Mouse (Mus musculus): ENCODE data around the gene Lrrk1.

The Lrrk1 gene

DNA sequence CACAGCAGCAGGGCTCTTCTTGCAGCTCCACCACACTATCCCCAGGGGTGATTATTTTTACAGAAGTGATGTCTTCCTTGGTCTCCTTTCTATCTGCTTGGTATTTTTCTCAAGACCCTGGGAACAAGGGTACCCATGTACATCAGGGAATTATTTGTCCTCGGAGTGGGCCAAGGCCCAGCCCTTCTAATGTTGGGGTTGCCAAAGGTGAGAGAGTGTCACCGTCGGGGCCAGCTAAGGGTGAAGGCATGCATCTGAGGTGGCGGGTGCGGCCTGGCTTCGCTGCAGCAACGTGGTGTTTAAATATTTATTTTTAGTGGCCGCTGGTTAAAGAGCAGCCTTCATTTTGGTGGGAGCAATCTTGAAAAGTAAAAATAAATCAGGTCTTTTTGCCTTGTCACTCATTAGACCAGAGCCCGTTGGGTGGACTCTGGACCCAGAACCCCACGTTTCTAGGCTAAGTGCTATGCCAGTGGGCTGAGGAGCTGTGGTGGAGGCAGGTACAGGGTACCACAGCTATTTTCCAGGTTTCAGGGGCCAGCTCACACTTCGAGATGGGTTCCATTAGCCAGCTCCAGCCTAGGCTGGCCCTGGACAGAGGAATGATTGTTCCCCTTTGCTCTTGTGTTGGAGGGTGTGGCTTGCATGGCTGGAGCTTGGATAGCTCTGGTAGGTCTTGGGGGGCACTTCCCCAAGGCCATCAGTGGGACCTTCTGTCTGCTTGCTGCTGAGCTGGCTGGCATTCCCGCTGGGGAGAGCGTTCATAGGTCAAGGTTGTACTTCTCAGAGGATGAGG lies 160.1 kb downstream of the Lrrk1 start:
- DNase-seq (ENCODE audit: low spot score in 2 of 2): no peak

DNA sequence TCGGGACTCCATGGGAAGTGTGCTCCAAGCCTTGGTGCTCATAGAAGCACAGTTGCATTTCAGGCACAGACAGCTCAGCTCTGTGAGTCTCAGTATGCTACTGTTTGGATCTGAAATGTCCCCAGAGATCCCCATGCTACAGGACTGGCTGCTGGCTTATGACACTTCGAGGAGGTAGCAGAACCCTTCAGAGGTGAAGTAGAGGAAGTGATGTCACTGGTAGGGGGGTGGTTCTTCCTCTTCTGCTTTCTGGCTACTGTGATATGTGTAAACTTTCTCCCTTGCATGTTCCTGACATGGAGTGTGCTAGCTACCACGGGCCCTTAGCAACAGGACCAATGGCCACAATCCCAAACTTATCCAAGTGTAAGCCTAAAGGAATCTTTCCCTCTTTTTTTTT lies 162.3 kb downstream of the Lrrk1 start:
- DNase-seq (ENCODE audit: low spot score in 2 of 2): no peak

DNA sequence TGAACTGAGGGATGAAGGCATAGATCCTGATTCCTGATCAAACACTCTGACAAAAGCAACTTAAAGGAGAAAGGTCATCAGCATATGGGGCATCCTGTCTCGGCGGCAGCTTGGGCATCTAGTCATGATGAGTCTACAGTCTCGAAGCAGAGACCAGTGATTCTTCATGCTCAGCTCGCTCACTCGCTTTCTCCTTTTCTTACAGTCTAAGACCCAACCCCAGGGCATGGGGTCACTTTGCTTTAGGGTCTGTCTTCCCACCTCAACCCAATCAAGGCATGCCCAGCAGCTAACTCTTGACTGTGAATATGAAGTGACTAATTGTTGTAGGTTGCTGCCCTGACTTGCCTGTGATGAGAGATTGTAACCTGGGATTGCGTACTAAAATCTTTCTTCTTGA lies 163.6 kb downstream of the Lrrk1 start:
- DNase-seq (ENCODE audit: low spot score in 2 of 2): no peak

DNA sequence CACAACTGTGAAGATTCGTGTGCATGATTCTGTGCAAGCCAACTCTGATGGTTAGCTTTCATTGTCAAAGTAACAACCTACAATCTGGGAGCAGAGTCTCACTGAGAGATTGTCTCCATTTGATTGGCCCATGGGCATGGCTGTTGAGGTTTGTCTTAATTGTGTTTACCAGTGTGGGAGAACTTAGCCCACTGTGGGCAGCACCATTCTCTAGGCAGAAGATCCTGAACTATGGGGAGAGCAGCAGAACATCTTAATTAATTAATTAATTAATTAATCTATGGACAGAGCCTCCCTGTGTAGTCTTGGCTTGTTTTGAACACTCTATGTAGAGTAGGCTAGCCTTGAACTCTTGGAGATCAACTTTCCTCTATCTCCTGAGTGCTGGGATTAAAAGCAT lies 164.4 kb downstream of the Lrrk1 start:
- no peak for DNase-seq (ENCODE audit: low spot score in 2 of 2)

DNA sequence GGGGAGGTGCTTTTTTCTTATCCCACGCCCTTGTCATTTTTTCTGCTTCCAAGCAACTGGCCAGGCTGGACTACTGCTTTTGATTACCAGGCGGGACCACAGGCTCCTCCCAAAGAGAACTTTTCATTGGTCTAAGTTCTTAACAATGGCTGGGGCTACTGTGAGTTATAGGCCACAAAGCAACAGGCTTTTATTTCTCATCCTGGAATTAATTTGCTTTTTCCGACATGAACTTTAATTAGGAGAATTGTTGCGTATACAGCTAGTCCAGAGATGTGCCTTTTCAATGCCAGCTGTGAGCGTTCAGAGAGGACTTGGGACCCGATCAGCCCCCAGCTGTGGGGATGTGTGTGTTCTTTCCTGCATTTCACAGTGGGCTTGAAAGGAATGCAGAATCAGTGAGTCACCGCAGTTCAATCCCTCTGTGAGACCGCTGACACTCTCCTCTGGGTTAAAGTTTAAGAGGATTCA lies 165.5 kb downstream of the Lrrk1 start:
- no peak for DNase-seq (ENCODE audit: low spot score in 2 of 2)

DNA sequence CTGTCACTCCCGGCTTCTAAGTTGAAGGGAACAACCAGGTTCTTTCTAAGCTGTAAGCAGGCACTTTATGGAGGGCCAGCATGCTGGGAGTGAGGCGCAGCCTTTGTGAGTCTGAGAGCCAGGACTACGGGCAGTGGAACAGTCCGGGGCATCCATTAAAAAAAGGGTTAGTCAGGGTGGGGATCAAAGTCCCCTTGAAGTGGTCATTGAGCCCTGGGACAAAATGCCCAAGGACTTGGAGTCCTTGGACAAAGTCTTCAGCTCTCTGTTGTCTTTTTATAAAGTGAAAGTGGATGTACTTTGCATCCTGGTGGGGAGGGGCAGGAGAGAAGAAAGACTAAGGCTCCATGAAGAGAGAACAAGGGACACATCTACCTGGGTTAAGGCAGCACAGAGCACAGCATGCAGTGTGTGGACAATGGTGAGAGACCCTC lies 168.3 kb downstream of the Lrrk1 start:
- no peak for DNase-seq (ENCODE audit: low spot score in 2 of 2)

DNA sequence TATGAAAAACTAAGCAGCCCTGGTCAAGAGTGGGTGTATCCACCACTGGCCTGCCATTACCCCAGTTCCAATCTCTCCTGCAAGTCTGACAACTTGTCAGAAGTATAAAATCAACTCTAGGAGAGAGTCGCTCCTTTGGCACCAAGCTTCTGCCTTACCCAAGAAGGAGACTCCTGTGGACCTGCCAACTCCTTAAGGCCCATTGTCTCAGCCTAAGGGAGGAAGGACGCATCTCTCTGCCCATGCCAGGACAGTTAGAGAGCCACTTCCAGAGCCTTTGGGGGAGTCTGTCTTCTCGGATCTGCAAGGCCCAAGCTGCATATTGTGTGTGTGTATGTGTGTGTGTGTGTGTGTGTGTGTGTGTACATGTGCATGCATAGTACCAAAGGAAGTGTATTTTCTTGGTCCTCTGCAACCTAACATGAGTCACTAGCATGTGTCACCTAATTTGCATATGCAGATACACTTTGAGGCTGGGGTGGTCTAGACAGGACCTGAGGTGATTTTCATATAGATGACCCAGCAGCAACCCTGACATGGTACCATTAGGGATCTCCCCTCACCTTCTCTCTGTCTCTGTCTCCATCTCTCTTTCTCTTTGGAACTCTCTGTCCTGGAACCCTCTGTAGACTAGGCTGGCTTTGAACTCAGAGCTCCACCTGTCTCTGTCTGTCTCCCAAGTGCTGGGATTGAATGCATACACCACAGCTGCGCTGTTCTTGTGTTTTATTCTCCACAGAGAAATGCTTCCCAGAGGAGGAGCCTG lies 168.9 kb downstream of the Lrrk1 start:
- no peak for DNase-seq (ENCODE audit: low spot score in 2 of 2)

DNA sequence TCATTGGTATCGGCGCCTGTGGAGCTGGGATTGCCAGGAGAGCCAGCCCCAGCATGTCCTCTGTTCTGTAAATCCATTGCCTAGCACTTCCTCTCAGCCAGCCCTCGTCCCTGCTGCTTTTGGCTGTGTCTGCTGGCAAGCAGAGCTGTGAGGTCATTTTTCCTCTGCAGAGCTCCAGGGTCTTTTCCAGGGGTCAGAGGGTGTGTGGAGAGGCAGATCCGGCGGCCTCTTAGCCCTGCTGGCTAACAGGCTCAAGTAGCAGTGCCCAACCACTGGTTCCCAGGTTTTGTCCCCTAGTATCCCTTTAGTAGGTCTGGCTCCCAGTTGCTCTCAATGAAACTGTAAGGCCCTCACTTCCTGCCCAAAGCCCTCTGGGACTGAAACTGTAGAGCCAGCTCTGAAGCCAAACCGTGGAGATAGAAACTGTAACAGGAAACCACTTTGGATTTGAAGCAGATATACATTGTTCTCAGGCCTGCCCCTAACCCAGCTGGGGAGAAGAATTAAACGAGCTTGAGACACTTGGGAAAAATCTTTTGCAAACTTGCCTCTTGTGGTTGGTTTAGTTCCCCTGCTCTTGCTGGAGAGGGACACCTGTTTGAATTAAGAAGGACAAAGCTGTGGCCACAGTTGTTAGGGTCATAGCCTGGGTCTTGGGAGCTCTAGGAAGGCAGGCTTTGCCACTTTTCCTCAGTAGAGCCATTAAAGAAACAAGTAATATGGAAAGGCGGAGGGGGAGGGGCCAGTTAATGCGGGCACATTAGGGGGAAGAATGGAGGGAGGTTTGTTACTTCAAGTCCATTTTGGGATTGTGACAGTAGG lies 169.7 kb downstream of the Lrrk1 start:
- DNase-seq (ENCODE audit: low spot score in 2 of 2): peak; percentile 75 to 79

DNA sequence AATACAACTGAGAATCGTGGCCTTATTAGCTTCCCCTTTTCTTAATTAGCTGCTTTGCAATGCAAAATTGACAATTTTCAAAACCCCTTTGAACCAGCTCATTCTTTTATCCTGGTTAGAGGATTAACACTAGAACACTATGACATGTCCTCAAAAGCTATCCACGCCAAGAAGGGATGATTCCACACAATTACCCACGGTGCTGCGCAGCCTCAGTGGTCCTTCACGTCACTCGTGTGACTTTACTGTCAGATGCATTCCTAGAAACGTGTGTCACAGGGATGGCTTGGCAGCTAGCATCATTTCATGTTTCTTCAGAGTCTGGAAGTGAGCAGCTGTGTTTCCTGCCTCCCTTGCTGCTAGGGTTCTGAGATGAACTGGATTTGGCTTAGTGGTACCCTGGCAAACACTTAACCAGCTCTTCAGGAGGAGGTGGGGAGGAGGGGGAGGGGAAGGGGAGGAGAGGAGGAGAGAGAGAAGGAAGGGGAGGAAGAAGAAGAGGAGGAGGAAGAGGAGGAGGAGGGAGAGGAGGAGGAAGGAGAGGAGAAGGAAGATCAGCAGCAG lies 170.5 kb downstream of the Lrrk1 start:
- DNase-seq (ENCODE audit: low spot score in 2 of 2): peak in 1 of 2 experiments; percentile 41

DNA sequence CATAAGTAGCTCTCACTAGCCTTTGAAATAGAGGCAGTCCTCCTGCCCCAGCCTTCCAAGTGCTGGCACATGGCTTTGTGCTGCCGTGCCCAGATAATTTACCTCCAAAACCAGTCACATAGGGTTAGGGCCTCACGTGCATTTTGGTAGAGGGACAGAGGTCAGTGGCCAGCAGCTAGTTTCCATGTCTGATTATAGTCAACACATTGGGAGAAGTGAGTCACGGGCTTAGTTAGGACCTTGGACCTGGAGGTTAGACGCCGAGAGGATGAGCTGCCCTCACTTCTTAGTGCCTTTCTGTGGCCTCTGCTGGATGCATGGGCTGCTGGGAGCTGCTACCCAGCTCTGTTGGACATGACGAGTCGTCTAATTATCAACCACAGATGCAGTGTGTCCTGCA lies 171.1 kb downstream of the Lrrk1 start:
- DNase-seq (ENCODE audit: low spot score in 2 of 2): no peak

DNA sequence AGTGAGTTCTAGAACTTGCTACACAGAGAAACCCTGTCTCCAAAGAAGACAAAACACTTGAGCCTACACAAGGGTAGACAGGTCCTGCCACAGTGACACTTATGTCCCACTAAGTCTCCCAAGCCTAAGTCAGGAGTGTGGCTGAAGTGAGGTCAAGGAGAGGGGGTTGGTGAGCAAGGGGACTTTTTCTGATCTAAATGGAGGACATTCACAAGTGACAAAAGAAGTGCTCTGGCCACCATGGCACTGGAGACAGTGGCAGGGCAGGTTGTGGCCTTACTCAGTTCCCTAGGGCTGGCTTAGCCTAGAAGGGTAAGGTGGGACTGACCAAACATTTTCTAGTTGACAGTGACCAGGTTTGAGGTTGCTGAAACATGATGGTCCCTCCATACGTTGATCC lies 172.2 kb downstream of the Lrrk1 start:
- no peak for DNase-seq (ENCODE audit: low spot score in 2 of 2)

DNA sequence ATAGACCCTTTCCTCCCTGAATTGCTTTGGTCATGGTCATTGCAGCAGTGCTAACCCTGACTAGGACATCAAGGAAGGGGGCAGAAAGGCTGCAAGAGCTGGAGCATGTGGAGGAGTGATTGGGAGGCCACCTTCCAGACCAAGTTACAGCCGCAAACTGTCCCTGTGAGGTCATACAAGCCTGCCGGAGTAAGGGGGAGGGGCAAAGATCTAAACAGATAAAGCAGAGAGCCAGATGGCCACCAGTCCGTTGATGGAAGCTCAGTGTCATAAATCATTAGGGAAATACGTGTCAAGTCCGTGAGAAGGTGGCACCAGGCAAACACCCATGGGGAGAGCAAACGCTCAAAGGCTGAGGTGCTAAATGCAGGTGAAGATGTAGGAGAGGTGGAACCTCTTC lies 173.7 kb downstream of the Lrrk1 start:
- no peak for DNase-seq (ENCODE audit: low spot score in 2 of 2)

DNA sequence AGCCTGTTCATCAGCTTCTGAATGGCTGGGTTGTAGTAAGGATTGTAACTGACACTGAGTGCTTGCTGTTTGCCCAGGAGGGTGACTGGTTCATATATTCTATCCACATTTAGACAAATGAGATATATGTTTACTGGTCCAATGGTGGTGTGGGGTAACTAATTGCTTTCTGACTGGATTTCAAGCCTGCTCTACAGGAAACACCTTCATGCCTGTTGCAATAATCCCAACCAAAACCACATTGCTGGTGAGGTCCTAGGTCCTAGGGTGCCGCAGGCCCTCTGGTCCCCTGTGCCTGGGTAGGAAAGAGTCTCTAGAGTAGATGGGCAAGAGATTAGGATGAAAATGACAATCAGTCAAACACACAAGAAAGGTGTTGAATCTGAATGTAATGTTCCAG lies 175.3 kb downstream of the Lrrk1 start:
- no peak for DNase-seq (ENCODE audit: low spot score in 2 of 2)

DNA sequence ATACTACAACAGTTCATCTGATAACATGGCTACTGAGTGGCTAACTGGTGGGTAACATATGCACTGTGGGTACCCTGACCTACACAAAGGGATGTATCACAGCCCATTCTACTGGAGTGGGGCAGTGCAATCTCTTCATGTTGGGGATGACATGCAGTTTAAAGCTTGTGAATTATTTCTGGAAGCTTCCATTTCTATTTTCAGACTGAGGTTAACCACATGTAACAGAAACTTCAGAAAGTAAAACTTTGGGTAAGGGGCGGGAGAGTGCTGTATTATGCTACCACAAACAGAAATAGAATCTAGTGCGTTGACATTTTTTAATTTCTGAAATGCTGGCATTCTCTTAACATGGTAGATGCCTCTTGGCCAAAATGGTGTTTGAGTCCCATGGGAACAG lies 178.2 kb downstream of the Lrrk1 start:
- no peak for DNase-seq (ENCODE audit: low spot score in 2 of 2)

DNA sequence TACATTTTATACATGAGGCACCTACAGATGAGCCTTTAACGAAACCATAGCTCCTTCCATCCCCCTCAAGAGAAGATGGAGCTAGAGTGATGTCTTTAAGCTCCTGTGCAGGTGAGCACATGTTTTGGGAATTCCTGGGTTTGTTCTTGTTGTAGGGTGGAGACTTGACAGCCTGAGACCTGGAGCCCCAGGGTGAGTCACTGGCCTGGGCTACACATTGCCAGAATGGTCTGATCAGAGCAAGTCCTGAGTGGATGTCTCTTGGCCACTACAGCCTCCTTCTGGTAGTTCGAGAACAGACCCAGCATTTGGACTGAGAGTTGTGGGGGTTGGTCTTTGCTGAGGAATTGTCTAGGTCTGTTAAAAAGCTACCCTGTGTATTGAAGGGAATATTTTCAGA lies 186.5 kb downstream of the Lrrk1 start:
- no peak for DNase-seq (ENCODE audit: low spot score in 2 of 2)

DNA sequence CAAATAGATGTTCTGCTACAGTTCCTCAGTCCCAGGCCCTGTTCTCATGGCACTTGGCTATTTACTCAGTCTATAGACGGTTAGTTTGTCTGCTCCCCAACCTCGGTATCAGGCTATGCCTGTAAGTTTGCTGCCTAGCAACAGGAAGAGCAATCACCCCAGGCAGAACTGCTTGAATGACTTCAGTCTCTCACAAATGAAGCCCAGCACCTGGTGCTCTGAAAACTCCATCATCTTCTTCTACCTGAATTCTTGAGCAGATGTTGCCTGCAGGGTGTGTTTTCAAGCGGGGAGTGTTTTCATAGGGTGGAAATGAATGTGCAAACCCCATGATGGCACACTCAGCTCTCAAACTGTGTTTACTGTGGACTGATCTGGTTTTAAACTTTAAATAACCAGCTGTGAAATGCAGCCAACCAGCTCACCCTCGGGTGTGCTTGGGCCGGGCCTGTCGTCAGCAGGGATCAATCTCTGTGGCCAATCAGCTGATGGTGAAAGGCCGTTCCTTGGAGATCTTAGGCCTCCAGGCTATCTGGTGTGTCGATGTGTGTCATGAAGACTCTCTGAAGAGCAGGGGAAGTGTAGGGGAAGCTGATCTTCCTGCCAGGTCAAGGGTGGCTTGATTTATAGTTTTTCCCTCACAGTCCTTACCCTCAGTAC lies 187.2 kb downstream of the Lrrk1 start:
- DNase-seq (ENCODE audit: low spot score in 2 of 2): no peak

DNA sequence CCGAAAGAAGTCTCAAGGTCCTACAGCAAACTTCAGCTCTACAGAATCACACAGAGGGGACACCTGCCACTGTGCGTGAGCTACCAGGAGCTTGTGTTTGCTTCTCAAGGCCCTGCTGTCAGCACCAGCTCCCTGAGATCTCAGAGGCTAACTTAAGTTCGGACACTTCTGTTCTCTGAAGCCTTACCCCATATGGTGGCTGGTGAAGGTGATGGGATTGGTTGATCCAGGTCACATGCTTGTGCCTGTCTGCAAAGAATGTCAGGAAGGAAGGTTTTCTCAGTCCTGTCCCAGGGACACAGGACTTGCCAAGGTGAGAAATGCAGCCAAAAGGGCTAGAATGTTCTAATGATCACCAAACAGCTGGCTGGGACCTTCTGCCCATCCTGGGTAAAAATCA lies 187.8 kb downstream of the Lrrk1 start:
- no peak for DNase-seq (ENCODE audit: low spot score in 2 of 2)

DNA sequence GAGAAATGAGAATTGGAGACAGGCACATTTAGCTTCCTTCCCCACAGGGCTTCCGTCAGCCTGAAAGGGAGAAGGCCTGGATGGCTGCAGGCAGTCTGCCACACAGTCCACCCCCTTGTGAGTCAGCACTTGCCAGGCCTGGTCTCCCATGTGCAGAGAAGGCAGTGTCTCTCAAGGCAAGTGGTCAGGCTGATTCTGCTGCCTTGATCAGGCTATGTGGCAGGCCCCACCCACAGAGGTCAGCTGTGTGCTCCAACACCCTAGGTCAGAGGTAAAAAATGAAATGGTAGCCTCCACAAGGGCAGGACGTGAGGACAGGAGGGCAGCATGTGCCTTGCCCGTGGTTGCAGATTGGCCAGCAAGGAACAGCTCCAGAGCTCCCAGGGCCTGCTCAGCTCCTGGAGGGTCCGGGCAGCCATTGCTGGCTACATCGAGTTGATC lies 188.7 kb downstream of the Lrrk1 start:
- peak in 1 of 2 experiments; percentile 48 for DNase-seq (ENCODE audit: low spot score in 2 of 2)

DNA sequence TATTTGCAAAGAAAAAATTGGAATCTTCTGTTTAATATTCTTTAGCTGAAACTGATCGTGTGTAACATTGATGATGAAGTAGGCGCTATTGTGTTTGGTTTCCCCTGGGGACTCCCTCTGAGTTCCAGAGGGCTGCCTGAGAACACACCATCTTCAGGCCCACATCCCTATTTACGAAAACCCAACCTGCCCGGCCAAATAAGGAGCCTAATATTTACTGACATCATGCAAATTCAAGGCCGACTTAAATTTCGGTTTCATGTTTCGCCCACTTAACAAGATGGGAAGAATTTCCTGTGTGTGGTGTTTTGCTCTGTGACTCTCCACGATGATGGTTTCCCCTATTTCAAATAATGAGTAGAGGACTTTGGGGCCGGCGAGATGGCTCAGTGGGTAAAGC lies 189.7 kb downstream of the Lrrk1 start:
- DNase-seq (ENCODE audit: low spot score in 2 of 2): no peak

DNA sequence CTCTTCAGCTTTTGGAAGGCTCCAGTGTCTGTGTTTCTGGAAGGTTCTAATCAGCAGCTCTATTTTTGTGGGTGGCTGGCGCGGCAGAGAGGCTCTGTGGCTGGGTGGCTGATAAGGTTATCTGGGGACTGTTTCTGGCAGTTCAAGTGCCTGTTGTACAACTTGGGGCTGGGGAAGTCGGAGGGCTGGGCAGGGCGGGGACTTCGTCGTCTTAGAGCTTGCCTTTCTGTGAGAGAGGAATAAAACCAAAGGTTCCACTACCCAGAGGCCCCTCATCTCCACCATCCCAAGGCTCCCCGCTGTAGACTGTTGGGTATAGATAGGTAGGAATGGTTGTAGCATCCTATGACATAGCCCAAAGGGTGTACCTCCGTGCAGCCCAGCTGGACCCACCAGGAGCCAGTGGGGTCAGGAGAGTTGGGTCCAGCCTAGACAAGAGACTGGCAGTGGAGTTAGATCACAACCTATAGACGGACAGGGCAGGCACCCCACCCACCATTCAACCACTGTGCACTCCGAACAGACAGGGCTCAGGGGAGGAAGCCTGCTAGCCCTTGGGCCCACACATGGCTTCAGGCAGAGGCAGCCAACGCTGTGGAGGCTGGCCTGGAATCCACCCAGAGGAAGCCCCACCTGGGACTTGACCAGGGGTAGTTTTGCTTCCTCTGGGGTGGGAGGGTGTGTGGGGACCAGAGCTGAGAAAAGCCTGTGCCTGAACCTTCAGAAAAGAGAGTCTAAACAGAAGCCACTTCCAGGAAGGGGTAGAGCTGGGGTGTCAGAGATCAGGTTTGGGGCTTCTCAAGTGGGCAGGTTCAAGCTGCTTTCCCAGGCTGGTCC lies 191.3 kb downstream of the Lrrk1 start:
- DNase-seq (ENCODE audit: low spot score in 2 of 2): peak; percentile 80 to 83
